Mouse (Mus musculus): ENCODE results near the gene H2al1a. TPM values are rescaled to one million over a fixed set of nuclear protein-coding genes. Genes with fewer than 3 reads are reported as not detected.
"Not testable (repeated sequence)": the region's sequence is repeated elsewhere in the genome, so short reads cannot be mapped to it uniquely, and the experiment has no call there.

The H2al1a gene
- total and polyA plus RNA-seq, 3 experiments, result not detected

GRCm38 (mm10) chrX:11289244-11289643, 9.8 kb upstream of the H2al1a start:
- Histone ChIP-seq H3K4me2 (ENCODE audit: insufficient read depth, low read depth, poor library complexity, severe bottlenecking) (no peak overlapping the region), H3K27me3 (replicated peaks) (no peaks in the 10 kb centered on the region), H3K9ac (ENCODE audit: insufficient read depth, low read depth) (no peak overlapping the region), H3K9me3 (replicated peaks; ENCODE audit: low read length) (no peaks in the 10 kb centered on the region), H3K79me2 (replicated peaks; ENCODE audit: control insufficient read depth, extremely low read depth, insufficient read depth, poor library complexity, severe bottlenecking) (no peaks in the 10 kb centered on the region), H3K4me1 (ENCODE audit: control insufficient read depth in 1 of 2, insufficient read depth in 2 of 2) (no peaks in the 10 kb centered on the region), H3K27ac (ENCODE audit: insufficient read depth, low read depth) (no peak overlapping the region), H3K4me3 (replicated peaks in 1 of 3; ENCODE audit: low read depth in 2 of 3, low read length in 2 of 3, poor library complexity in 1 of 3) (no peak overlapping the region), H3K36me3 (replicated peaks in 1 of 2; ENCODE audit: control insufficient read depth in 1 of 2, insufficient read depth in 1 of 2, low read length in 1 of 2) (no peaks in the 10 kb centered on the region)
- no peak for TF ChIP-seq ZKSCAN1 (IDR thresholded peaks at IDR 0.05; ENCODE audit: borderline replicate concordance, low read depth, low read length)
- TF ChIP-seq E2F4 (IDR thresholded peaks at IDR 0.05; ENCODE audit: insufficient replicate concordance, low read depth, low read length), result no peak
- TF ChIP-seq RAD21 (IDR thresholded peaks at IDR 0.05; ENCODE audit: low read depth, low read length), result no peak
- no peak for TF ChIP-seq UBTF (IDR thresholded peaks at IDR 0.05; ENCODE audit: low read depth, low read length)
- TF ChIP-seq BHLHE40 (IDR thresholded peaks at IDR 0.05; ENCODE audit: low read depth, low read length), result no peak
- TF ChIP-seq NRF1 (IDR thresholded peaks at IDR 0.05; ENCODE audit: low read depth, low read length), result no peak
- TF ChIP-seq ELF1 (IDR thresholded peaks at IDR 0.05; ENCODE audit: low read depth, low read length), result no peak
- no peak for TF ChIP-seq USF1 (IDR thresholded peaks at IDR 0.05; ENCODE audit: low read depth, low read length)
- TF ChIP-seq GABPA (IDR thresholded peaks at IDR 0.05; ENCODE audit: insufficient replicate concordance, low read depth, low read length), result no peak
- TF ChIP-seq USF2 (conservative IDR thresholded peaks at IDR 0.05; ENCODE audit: low read depth, low read length), result no peak
- TF ChIP-seq NELFE (IDR thresholded peaks at IDR 0.05; ENCODE audit: low read depth, low read length), result no peak
- no peak for TF ChIP-seq TBP (conservative IDR thresholded peaks at IDR 0.05; ENCODE audit: low read depth, low read length)
- TF ChIP-seq MYC (IDR thresholded peaks at IDR 0.05; ENCODE audit: low read depth, low read length), result no peak
- TF ChIP-seq CHD1 (IDR thresholded peaks at IDR 0.05; ENCODE audit: low read depth, low read length), result no peak
- TF ChIP-seq EP300 (IDR thresholded peaks at IDR 0.05; ENCODE audit: low read length), result no peak
- no peak for TF ChIP-seq MEF2A (IDR thresholded peaks at IDR 0.05; ENCODE audit: borderline replicate concordance, low read depth, low read length)
- no peak for TF ChIP-seq MAZ (IDR thresholded peaks at IDR 0.05; ENCODE audit: low read depth, low read length)
- TF ChIP-seq KAT2A (IDR thresholded peaks at IDR 0.05; ENCODE audit: insufficient replicate concordance, low read length), result no peak
- dilution Hi-C loops (cut with MboI; ENCODE audit: extremely low pct_ligation_motif_present, extremely low pct_unique_long_range_greater_than_20kb, low sequenced_read_pairs), result no loop called here
- in situ Hi-C loops (cut with MboI; ENCODE audit: low pct_ligation_motif_present, low pct_unique_long_range_greater_than_20kb, low sequenced_read_pairs), result no loop called here
- DNase-seq (ENCODE audit: extremely low read depth), result no peak

- dilution Hi-C loops (cut with MboI; ENCODE audit: extremely low pct_ligation_motif_present, extremely low pct_unique_long_range_greater_than_20kb, low sequenced_read_pairs); H3K27ac ChIP-seq (ENCODE audit: insufficient read depth, low read depth); H3K9me3 ChIP-seq (replicated peaks; ENCODE audit: low read length); DNase-seq (ENCODE audit: extremely low read depth); H3K36me3 ChIP-seq (replicated peaks in 1 of 2; ENCODE audit: control insufficient read depth in 1 of 2, insufficient read depth in 1 of 2, low read length in 1 of 2); H3K4me3 ChIP-seq (replicated peaks in 1 of 3; ENCODE audit: low read depth in 2 of 3, low read length in 2 of 3, poor library complexity in 1 of 3); H3K4me2 ChIP-seq (ENCODE audit: insufficient read depth, low read depth, poor library complexity, severe bottlenecking); H3K9ac ChIP-seq (ENCODE audit: insufficient read depth, low read depth); in situ Hi-C loops (cut with MboI; ENCODE audit: low pct_ligation_motif_present, low pct_unique_long_range_greater_than_20kb, low sequenced_read_pairs); H3K79me2 ChIP-seq (replicated peaks; ENCODE audit: control insufficient read depth, extremely low read depth, insufficient read depth, poor library complexity, severe bottlenecking); H3K4me1 ChIP-seq (ENCODE audit: control insufficient read depth in 1 of 2, insufficient read depth in 2 of 2); H3K27me3 ChIP-seq (replicated peaks): not testable (repeated sequence)
Observed at GRCm38 (mm10) chrX:11302132-11302531, 3.1 kb downstream of the H2al1a start, which contains the start of gene H2al1b. Gene H2al1b (plus strand): TSS chrX:11302432.

GRCm38 (mm10) chrX:11305355-11305754, 6.3 kb downstream of the H2al1a start, which contains the start of gene H2al1c:
Gene H2al1c (plus strand): TSS chrX:11305655.
- dilution Hi-C loops (cut with MboI; ENCODE audit: extremely low pct_ligation_motif_present, extremely low pct_unique_long_range_greater_than_20kb, low sequenced_read_pairs); H3K36me3 ChIP-seq (replicated peaks in 1 of 2; ENCODE audit: control insufficient read depth in 1 of 2, insufficient read depth in 1 of 2, low read length in 1 of 2); H3K27me3 ChIP-seq (replicated peaks); H3K27ac ChIP-seq (ENCODE audit: insufficient read depth, low read depth); H3K4me2 ChIP-seq (ENCODE audit: insufficient read depth, low read depth, poor library complexity, severe bottlenecking); H3K9ac ChIP-seq (ENCODE audit: insufficient read depth, low read depth); in situ Hi-C loops (cut with MboI; ENCODE audit: low pct_ligation_motif_present, low pct_unique_long_range_greater_than_20kb, low sequenced_read_pairs); H3K4me1 ChIP-seq (ENCODE audit: control insufficient read depth in 1 of 2, insufficient read depth in 2 of 2); H3K79me2 ChIP-seq (replicated peaks; ENCODE audit: control insufficient read depth, extremely low read depth, insufficient read depth, poor library complexity, severe bottlenecking); DNase-seq (ENCODE audit: extremely low read depth); H3K9me3 ChIP-seq (replicated peaks; ENCODE audit: low read length); H3K4me3 ChIP-seq (replicated peaks in 1 of 3; ENCODE audit: low read depth in 2 of 3, low read length in 2 of 3, poor library complexity in 1 of 3): not testable (repeated sequence)

- H3K4me1 ChIP-seq (ENCODE audit: control insufficient read depth in 1 of 2, insufficient read depth in 2 of 2); DNase-seq (ENCODE audit: extremely low read depth); in situ Hi-C loops (cut with MboI; ENCODE audit: low pct_ligation_motif_present, low pct_unique_long_range_greater_than_20kb, low sequenced_read_pairs); H3K27ac ChIP-seq (ENCODE audit: insufficient read depth, low read depth); H3K36me3 ChIP-seq (replicated peaks in 1 of 2; ENCODE audit: control insufficient read depth in 1 of 2, insufficient read depth in 1 of 2, low read length in 1 of 2); H3K79me2 ChIP-seq (replicated peaks; ENCODE audit: control insufficient read depth, extremely low read depth, insufficient read depth, poor library complexity, severe bottlenecking); dilution Hi-C loops (cut with MboI; ENCODE audit: extremely low pct_ligation_motif_present, extremely low pct_unique_long_range_greater_than_20kb, low sequenced_read_pairs); H3K4me3 ChIP-seq (replicated peaks in 1 of 3; ENCODE audit: low read depth in 2 of 3, low read length in 2 of 3, poor library complexity in 1 of 3); H3K27me3 ChIP-seq (replicated peaks); H3K4me2 ChIP-seq (ENCODE audit: insufficient read depth, low read depth, poor library complexity, severe bottlenecking); H3K9ac ChIP-seq (ENCODE audit: insufficient read depth, low read depth); H3K9me3 ChIP-seq (replicated peaks; ENCODE audit: low read length): not testable (repeated sequence)
Observed at GRCm38 (mm10) chrX:11308524-11308923, 9.5 kb downstream of the H2al1a start, which contains the start of gene H2al1d. Gene H2al1d (plus strand): TSS chrX:11308824.
